Mouse (Mus musculus): ENCODE data around the gene Serhl. TPM values are rescaled to one million over a fixed set of nuclear protein-coding genes. Genes with fewer than 3 reads are reported as not detected.
A peak's percentile ranks its signal among the peaks of the same experiment; 100 is the strongest.

Serhl gene
- polyA plus RNA-seq, 1 experiment = 37.5 TPM

DNA sequence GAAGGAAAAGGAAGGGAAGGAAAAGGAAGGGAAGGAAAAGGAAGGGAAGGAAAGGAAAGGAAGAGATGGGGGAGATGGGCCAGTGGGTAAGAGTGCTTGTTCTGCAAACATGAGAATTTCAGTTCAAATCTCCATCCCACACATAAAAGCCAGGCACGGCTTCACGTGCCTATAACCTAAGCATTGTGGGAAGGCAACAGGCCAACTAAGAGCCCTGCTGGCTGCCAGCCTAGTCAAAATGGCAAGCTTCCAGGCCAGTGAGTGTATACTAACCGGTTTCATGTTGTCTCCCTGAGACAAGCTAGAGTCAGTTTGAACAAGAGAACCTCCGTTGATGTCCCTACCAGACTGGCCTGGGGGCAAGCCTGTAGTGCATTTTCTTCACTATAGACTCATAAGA lies 23.8 kb upstream of the Serhl start:
- H3K4me3 ChIP-seq (ENCODE audit: control insufficient read depth, low read depth, low read length) = no peak overlapping the region
- no peak overlapping the region for H3K27ac ChIP-seq (ENCODE audit: control insufficient read depth, insufficient read depth, low read depth, low read length)
- TF ChIP-seq POLR2A (IDR thresholded peaks at IDR 0.05; ENCODE audit: control insufficient read depth, low read depth, low read length) = no peak
- no peak for TF ChIP-seq CTCF (IDR thresholded peaks at IDR 0.05; ENCODE audit: control insufficient read depth, insufficient read depth, insufficient replicate concordance, low read depth, low read length)
- H3K4me1 ChIP-seq (ENCODE audit: control insufficient read depth, insufficient read depth, low read length) = no peaks in the 10 kb centered on the region
- no peaks in the 10 kb centered on the region for H3K27me3 ChIP-seq (ENCODE audit: control insufficient read depth, insufficient read depth, low read length)
- H3K36me3 ChIP-seq (ENCODE audit: control insufficient read depth, insufficient read depth, low read length) = no peaks in the 10 kb centered on the region

DNA sequence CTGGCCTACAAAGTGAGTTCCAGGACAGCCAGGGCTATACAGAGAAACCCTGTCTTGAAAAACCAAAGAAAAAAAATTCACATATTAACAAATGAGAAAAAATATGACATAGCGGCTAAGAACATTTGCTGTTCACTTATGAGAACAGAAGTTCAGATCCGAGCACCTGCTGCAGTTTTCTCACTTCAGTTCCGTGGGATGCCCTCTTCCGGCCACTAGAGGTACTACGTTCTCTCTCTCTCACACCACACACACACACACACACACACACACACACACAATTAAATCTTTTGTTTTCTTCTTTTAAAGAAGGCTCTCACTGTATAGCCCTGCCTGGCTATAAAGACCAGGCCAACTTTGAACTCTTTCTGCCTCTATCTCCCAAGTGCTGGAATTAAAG lies 21.0 kb upstream of the Serhl start:
- no peaks in the 10 kb centered on the region for H3K36me3 ChIP-seq (ENCODE audit: control insufficient read depth, insufficient read depth, low read length)
- H3K27me3 ChIP-seq (ENCODE audit: control insufficient read depth, insufficient read depth, low read length) = no peaks in the 10 kb centered on the region
- no peaks in the 10 kb centered on the region for H3K4me1 ChIP-seq (ENCODE audit: control insufficient read depth, insufficient read depth, low read length)
- TF ChIP-seq POLR2A (IDR thresholded peaks at IDR 0.05; ENCODE audit: control insufficient read depth, low read depth, low read length) = no peak
- TF ChIP-seq CTCF (IDR thresholded peaks at IDR 0.05; ENCODE audit: control insufficient read depth, insufficient read depth, insufficient replicate concordance, low read depth, low read length) = no peak
- no peak overlapping the region for H3K4me3 ChIP-seq (ENCODE audit: control insufficient read depth, low read depth, low read length)
- H3K27ac ChIP-seq (ENCODE audit: control insufficient read depth, insufficient read depth, low read depth, low read length) = no peak overlapping the region

DNA sequence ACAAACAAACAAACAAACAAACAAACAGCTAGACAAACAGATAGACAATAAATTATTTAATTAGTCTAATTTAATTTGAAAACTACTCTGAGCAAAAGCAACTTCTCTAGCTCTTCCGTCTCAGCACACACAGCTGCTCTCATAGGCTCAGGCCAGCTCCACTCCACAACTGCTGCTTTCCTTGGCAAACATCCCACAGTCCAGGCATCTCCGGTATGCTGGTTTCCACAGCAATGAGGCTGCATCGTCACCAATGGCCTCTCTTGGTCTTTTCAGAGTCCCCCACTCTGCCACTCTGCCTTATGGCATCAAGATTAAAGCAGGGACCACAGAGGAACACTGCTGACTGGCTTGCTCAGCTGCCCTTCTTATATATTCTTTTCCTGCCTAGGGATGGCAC lies 18.4 kb upstream of the Serhl start:
- Histone ChIP-seq H3K36me3 (ENCODE audit: control insufficient read depth, insufficient read depth, low read length) (no peaks in the 10 kb centered on the region), H3K27me3 (ENCODE audit: control insufficient read depth, insufficient read depth, low read length) (no peaks in the 10 kb centered on the region), H3K4me3 (ENCODE audit: control insufficient read depth, low read depth, low read length) (no peak overlapping the region), H3K4me1 (ENCODE audit: control insufficient read depth, insufficient read depth, low read length) (no peaks in the 10 kb centered on the region), H3K27ac (ENCODE audit: control insufficient read depth, insufficient read depth, low read depth, low read length) (no peak overlapping the region)
- no peak for TF ChIP-seq CTCF (IDR thresholded peaks at IDR 0.05; ENCODE audit: control insufficient read depth, insufficient read depth, insufficient replicate concordance, low read depth, low read length)
- TF ChIP-seq POLR2A (IDR thresholded peaks at IDR 0.05; ENCODE audit: control insufficient read depth, low read depth, low read length) = no peak

DNA sequence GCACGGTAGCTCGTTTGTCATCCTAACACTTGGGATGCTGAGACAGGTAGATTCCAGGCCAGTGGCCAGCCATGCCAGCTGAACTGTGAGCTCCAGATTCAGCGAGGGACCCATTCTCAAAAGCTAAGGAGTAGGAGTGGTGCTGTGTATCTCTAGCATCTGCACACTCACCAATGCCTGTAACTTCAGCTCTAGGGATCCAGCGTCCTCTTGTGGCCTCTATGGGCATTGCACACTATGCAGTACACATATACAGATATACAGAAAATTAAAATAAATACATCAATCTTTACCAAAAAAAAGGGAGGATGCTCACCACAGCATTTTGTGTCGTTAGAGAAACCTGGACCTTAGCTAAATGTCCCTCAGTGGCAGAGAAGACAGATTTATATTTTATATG lies 17.6 kb upstream of the Serhl start:
- H3K4me3 ChIP-seq (ENCODE audit: control insufficient read depth, low read depth, low read length) = no peak overlapping the region
- TF ChIP-seq CTCF (IDR thresholded peaks at IDR 0.05; ENCODE audit: control insufficient read depth, insufficient read depth, insufficient replicate concordance, low read depth, low read length) (peak; percentile 16; the same call in 1 of the 2 replicates), POLR2A (IDR thresholded peaks at IDR 0.05; ENCODE audit: control insufficient read depth, low read depth, low read length) (no peak)
- H3K4me1 ChIP-seq (ENCODE audit: control insufficient read depth, insufficient read depth, low read length) = no peaks in the 10 kb centered on the region
- no peaks in the 10 kb centered on the region for H3K36me3 ChIP-seq (ENCODE audit: control insufficient read depth, insufficient read depth, low read length)
- H3K27ac ChIP-seq (ENCODE audit: control insufficient read depth, insufficient read depth, low read depth, low read length) = no peak overlapping the region
- H3K27me3 ChIP-seq (ENCODE audit: control insufficient read depth, insufficient read depth, low read length) = no peaks in the 10 kb centered on the region

DNA sequence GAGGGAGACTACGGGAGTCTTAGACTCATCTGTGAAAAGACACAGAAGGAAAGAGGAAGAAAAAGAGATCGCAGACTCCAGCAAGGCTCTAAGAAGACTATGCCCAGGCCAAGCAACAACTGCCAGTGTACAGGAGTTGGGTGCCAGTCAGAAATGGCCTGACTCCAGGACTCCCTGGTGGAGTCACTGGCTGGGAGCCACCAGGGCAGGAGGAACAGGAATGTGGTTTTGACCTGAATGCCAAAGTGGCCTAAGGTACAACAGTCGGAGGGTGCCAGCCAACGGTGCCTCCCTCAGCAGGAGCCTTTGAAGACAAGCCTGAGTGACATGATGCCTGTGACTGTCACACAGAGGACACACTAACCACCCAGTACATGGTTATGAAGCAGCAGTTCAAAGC lies 15.1 kb upstream of the Serhl start:
- no peaks in the 10 kb centered on the region for H3K4me1 ChIP-seq (ENCODE audit: control insufficient read depth, insufficient read depth, low read length)
- TF ChIP-seq POLR2A (IDR thresholded peaks at IDR 0.05; ENCODE audit: control insufficient read depth, low read depth, low read length) = no peak
- TF ChIP-seq CTCF (IDR thresholded peaks at IDR 0.05; ENCODE audit: control insufficient read depth, insufficient read depth, insufficient replicate concordance, low read depth, low read length) = no peak
- H3K27ac ChIP-seq (ENCODE audit: control insufficient read depth, insufficient read depth, low read depth, low read length) = no peak overlapping the region
- H3K4me3 ChIP-seq (ENCODE audit: control insufficient read depth, low read depth, low read length) = no peak overlapping the region
- no peaks in the 10 kb centered on the region for H3K27me3 ChIP-seq (ENCODE audit: control insufficient read depth, insufficient read depth, low read length)
- no peaks in the 10 kb centered on the region for H3K36me3 ChIP-seq (ENCODE audit: control insufficient read depth, insufficient read depth, low read length)

DNA sequence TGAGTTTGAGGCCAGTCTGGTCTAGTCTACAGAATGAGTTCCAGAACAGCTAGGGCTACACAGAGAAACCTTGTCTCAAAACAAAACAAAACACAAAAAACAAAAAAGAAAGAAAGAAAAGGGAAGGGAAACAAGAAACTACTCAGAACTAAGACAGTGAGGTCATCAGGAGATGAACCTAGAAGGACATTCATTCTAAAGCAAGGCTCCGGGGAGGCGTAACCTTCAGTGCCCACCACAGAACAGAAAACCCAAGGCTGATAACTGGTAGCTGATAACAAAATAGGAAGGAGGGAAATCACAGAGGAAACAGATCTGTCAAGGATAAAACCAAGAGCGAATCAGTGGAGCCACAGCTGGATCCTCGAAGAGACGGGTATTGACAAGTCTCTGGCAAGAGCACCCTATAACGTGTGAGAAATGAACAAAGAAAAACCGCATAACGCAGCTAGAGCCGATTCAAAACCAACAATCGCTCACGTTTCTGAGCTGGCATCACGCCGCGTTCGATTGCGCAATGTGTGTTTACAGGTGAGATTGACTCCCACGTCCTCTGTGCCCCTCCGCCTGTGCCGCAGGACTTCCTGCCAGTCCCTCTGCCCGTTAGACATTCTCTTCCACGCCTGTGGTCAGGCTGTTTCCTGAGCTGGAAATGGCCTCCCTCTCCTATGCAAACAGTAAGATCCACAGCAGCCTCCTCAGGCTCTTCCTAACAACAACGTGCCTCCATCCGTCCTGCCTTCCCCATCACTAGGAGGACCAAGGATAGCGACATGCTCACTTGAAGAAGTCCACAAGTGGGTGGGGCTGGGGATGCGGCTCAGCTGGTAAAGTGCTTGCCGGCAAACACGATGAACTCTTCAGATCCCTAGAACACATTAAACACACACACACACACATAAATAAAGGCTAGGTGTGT lies 13.4 kb upstream of the Serhl start:
- Histone ChIP-seq H3K36me3 (ENCODE audit: control insufficient read depth, insufficient read depth, low read length) (no peaks in the 10 kb centered on the region), H3K4me1 (ENCODE audit: control insufficient read depth, insufficient read depth, low read length) (no peaks in the 10 kb centered on the region), H3K4me3 (ENCODE audit: control insufficient read depth, low read depth, low read length) (no peak overlapping the region), H3K27ac (ENCODE audit: control insufficient read depth, insufficient read depth, low read depth, low read length) (no peak overlapping the region), H3K27me3 (ENCODE audit: control insufficient read depth, insufficient read depth, low read length) (no peaks in the 10 kb centered on the region)
- no peak for TF ChIP-seq CTCF (IDR thresholded peaks at IDR 0.05; ENCODE audit: control insufficient read depth, insufficient read depth, insufficient replicate concordance, low read depth, low read length)

DNA sequence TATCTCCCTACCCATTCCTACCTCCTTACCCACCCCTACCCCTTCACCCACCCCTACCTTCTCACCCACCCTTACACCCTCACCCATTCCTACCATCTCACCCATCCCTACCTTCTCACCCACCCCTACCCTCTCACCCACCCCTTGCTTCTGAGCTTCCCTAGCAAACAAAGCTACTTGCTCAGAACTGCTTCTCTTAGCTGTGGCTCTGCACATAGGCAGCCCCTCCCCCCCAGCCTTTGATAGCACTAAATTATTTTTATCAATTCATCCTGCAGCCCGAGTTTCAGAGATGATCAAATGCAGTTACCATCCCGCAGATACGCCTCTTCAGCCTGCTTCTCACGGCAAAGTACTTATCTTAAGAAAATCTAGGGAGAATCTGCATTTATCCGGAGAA lies 5.8 kb upstream of the Serhl start:
- Histone ChIP-seq H3K36me3 (ENCODE audit: control insufficient read depth, insufficient read depth, low read length) (no peaks in the 10 kb centered on the region), H3K4me1 (ENCODE audit: control insufficient read depth, insufficient read depth, low read length) (peaks cover 2% of the 10 kb centered on the region; the same call in 1 of the 2 replicates), H3K27ac (ENCODE audit: control insufficient read depth, insufficient read depth, low read depth, low read length) (no peak overlapping the region), H3K27me3 (ENCODE audit: control insufficient read depth, insufficient read depth, low read length) (no peaks in the 10 kb centered on the region), H3K4me3 (ENCODE audit: control insufficient read depth, low read depth, low read length) (no peak overlapping the region)
- TF ChIP-seq POLR2A (IDR thresholded peaks at IDR 0.05; ENCODE audit: control insufficient read depth, low read depth, low read length) (no peak), CTCF (IDR thresholded peaks at IDR 0.05; ENCODE audit: control insufficient read depth, insufficient read depth, insufficient replicate concordance, low read depth, low read length) (no peak)
